Mouse (Mus musculus) heart, postnatal 0 days (tissue): Measurements from ENCODE around the gene Pigt.

Source experiments
- CTCF ChIP-seq: IDR thresholded peaks from 2 replicates; pipeline ENCODE4 v1.5.1; 2016; ENCODE audit warnings: antibody characterized with exemption, control low read depth, low read depth
- EP300 ChIP-seq: IDR thresholded peaks from 2 replicates; pipeline ENCODE4 v1.6.1; 2016; ENCODE audit warnings: antibody characterized with exemption, low read depth

GRCm38 (mm10) chr2:164473624-164474023, 23.7 kb upstream of the Pigt start, which contains the start of gene Trp53tg5:
- TF ChIP-seq CTCF (no peak), EP300 (no peak)
